Mouse (Mus musculus): ENCODE measurements at regions not wholly inside any gene's neighbourhood (a gene's known extent, or its start where the extent isn't known, plus 50 kb on each side); places are given as distances from the start of the nearest gene placed in this dataset.

DNA sequence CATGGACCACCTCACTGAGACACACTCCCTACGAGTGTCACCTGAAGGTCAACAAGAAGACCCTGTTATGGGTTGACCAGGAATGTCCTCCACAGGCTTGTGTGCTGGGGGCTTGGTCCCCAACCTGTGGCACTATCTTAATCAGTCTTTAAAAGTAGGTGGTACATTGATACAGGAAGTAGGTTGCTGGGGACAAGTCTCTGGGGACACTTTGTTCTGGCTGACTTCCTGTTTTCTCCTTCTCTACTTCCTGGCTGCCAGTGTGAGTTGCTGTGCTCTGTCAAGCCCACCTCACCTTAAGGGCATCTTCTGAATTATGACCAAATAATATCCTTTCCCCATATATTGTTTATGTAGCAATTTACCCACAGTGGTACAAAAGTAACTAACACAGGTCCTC is 96.1 kb downstream of the Cct6b start:
- ATAC-seq (no peak), DNase-seq (ENCODE audit: low spot score) (no peak)
- H3K9me3 ChIP-seq (ENCODE audit: low read length) = no peaks in the 10 kb centered on the region
- no peak overlapping the region for H3K27ac ChIP-seq (ENCODE audit: low read length)
- no peaks in the 10 kb centered on the region for H3K36me3 ChIP-seq (ENCODE audit: insufficient read depth, low read length)
- no peak overlapping the region for H3K4me2 ChIP-seq (replicated peaks; ENCODE audit: low read depth, low read length)
- no peak overlapping the region for H3K9ac ChIP-seq (replicated peaks; ENCODE audit: low read depth)
- TF ChIP-seq CTCF (IDR thresholded peaks at IDR 0.05) = no peak
- no peak for TF ChIP-seq EP300 (IDR thresholded peaks at IDR 0.05)
- 72% methylated on average over 1 of the region's 1 CpGs for WGBS
- H3K4me3 ChIP-seq (ENCODE audit: low read depth, low read length) = no peak overlapping the region
- no peaks in the 10 kb centered on the region for H3K27me3 ChIP-seq (replicated peaks; ENCODE audit: insufficient read depth, low read length)
- H3K4me1 ChIP-seq (ENCODE audit: insufficient read depth, low read depth, low read length) = no peaks in the 10 kb centered on the region

DNA sequence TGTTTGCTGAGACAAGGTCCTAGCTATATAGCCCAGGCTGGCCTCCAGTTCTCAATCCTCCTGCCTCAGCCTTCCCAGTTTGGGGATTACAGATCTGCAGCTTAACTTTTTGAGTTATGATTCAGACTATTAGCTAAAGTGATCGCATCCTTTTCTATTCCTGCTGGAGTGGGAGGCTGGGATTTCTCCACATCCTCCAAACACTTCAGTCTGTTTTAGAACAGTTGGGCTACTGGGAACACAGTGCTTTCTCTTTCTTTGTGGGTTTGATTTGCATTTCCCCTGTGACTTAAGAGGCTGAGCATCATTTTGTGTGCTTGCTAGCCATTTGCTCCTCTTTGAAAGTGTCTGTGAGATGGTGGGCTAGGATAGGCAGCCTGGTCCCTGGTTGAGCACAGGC is 100.0 kb downstream of the Cct6b start:
- Histone ChIP-seq H3K36me3 (ENCODE audit: insufficient read depth, low read length) (no peaks in the 10 kb centered on the region), H3K4me3 (ENCODE audit: low read depth, low read length) (no peak overlapping the region), H3K27me3 (replicated peaks; ENCODE audit: insufficient read depth, low read length) (no peaks in the 10 kb centered on the region), H3K9ac (replicated peaks; ENCODE audit: low read depth) (no peak overlapping the region), H3K9me3 (ENCODE audit: low read length) (no peaks in the 10 kb centered on the region), H3K27ac (ENCODE audit: low read length) (no peak overlapping the region), H3K4me2 (replicated peaks; ENCODE audit: low read depth, low read length) (no peak overlapping the region), H3K4me1 (ENCODE audit: insufficient read depth, low read depth, low read length) (no peaks in the 10 kb centered on the region)
- 91% methylated on average over 1 of the region's 1 CpGs for WGBS
- TF ChIP-seq EP300 (IDR thresholded peaks at IDR 0.05) = no peak
- TF ChIP-seq CTCF (IDR thresholded peaks at IDR 0.05) = no peak
- ATAC-seq (no peak), DNase-seq (ENCODE audit: low spot score) (no peak)

DNA sequence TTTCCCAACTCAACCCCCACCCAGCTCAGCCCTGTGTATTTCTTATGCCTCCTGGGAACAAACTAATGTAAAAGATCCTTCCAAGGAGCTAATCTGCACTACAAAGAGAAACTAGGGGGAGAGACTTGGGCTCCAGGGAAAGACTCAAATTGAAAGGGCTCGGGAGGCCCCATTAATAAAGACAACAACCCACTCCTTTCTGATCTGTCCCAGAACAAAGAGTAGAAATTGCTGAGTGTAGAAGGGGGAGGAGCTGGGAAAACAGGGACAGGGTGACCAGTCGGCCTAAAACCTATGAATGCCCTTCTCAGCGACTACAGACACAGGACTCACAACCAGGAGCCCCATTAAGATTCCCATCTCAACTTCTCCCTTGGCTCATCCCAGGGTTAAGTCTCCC is 102.0 kb downstream of the Cct6b start:
- no peak overlapping the region for H3K4me2 ChIP-seq (replicated peaks; ENCODE audit: low read depth, low read length)
- no peak overlapping the region for H3K9ac ChIP-seq (replicated peaks; ENCODE audit: low read depth)
- no peak overlapping the region for H3K27ac ChIP-seq (ENCODE audit: low read length)
- DNase-seq (ENCODE audit: low spot score) (no peak), ATAC-seq (no peak)
- no peaks in the 10 kb centered on the region for H3K4me1 ChIP-seq (ENCODE audit: insufficient read depth, low read depth, low read length)
- no peaks in the 10 kb centered on the region for H3K36me3 ChIP-seq (ENCODE audit: insufficient read depth, low read length)
- H3K27me3 ChIP-seq (replicated peaks; ENCODE audit: insufficient read depth, low read length) = no peaks in the 10 kb centered on the region
- 25% methylated on average over 3 of the region's 3 CpGs for WGBS
- no peak for TF ChIP-seq CTCF (IDR thresholded peaks at IDR 0.05)
- no peak for TF ChIP-seq EP300 (IDR thresholded peaks at IDR 0.05)
- H3K9me3 ChIP-seq (ENCODE audit: low read length) = no peaks in the 10 kb centered on the region
- H3K4me3 ChIP-seq (ENCODE audit: low read depth, low read length) = no peak overlapping the region

DNA sequence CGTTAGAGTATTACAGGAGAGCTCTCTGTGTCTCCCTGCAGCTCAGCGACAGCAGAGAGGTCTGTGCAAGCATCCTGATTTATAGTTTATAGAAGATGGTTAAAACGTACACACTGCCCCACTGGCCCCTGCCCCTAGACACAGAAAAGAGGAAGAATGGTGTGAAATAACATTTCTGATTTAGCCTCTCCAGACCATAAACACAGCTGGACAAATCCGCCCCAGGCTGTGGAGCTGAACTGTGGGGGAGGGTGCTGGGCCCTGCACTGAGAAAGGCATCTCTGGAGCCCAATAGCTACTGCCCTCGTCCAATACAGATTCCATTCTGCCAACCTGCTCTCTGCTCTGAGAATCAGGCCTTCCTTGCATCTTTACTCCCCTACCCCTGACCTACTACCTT is 112.4 kb downstream of the Cct6b start:
- Histone ChIP-seq H3K9ac (replicated peaks; ENCODE audit: low read depth) (no peak overlapping the region), H3K27me3 (replicated peaks; ENCODE audit: insufficient read depth, low read length) (no peaks in the 10 kb centered on the region), H3K9me3 (ENCODE audit: low read length) (no peaks in the 10 kb centered on the region), H3K4me3 (ENCODE audit: low read depth, low read length) (no peak overlapping the region), H3K36me3 (ENCODE audit: insufficient read depth, low read length) (no peaks in the 10 kb centered on the region), H3K4me2 (replicated peaks; ENCODE audit: low read depth, low read length) (no peak overlapping the region), H3K4me1 (ENCODE audit: insufficient read depth, low read depth, low read length) (no peaks in the 10 kb centered on the region), H3K27ac (ENCODE audit: low read length) (no peak overlapping the region)
- 21% methylated on average over 5 of the region's 5 CpGs for WGBS
- DNase-seq (ENCODE audit: low spot score) (no peak), ATAC-seq (no peak)
- no peak for TF ChIP-seq EP300 (IDR thresholded peaks at IDR 0.05)
- TF ChIP-seq CTCF (IDR thresholded peaks at IDR 0.05) = no peak

DNA sequence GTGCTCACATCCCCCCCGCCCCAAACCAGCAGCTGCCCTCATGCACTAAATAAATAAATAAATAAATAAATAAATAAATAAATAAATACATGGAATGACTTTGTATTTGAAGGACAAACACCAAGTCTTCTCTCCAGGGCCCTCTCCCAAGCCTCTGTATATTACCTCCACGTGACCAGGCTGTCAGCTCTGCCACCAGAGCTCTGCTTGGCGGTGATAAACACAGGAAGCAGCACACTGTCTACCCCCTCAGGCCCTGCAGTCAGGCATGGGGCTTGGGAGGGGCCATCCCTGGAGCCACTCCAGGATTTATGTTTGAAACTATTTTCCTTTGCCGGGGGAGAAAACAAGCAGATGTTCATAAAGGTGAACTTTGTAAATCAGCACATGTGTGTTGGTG is 125.6 kb downstream of the Cct6b start:
- WGBS = 27% methylated on average over 4 of the region's 4 CpGs
- ATAC-seq = no peak

DNA sequence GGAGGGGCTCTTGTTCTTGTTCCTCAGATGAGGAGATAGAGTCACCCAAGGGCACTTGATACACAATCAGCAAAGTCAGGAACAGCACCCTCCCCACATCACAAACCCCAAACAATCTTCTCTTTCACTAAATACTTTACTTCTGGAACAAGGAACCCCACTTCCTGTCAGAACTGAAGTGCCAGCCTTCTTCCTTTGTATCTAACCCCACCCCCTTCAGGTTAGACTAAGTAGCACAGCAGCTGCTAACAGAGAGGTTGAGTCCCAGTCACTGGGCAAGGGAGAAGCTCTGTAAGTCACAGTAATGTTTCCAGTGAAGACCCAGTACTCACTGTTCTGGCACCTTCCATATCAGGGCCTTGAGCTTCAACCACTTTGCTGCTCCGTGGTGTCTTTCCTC is 131.9 kb downstream of the Cct6b start:
- H3K4me3 ChIP-seq (ENCODE audit: low read depth, low read length) = no peak overlapping the region
- no peaks in the 10 kb centered on the region for H3K9me3 ChIP-seq (ENCODE audit: low read length)
- no peak for ATAC-seq
- no peak overlapping the region for H3K4me2 ChIP-seq (replicated peaks; ENCODE audit: low read depth, low read length)
- 76% methylated on average over 1 of the region's 1 CpGs for WGBS
- no peak overlapping the region for H3K9ac ChIP-seq (replicated peaks; ENCODE audit: low read depth)
- no peaks in the 10 kb centered on the region for H3K27me3 ChIP-seq (replicated peaks; ENCODE audit: insufficient read depth, low read length)
- no peaks in the 10 kb centered on the region for H3K4me1 ChIP-seq (ENCODE audit: insufficient read depth, low read depth, low read length)
- DNase-seq (ENCODE audit: low spot score) = no peak
- TF ChIP-seq CTCF (IDR thresholded peaks at IDR 0.05) = no peak
- no peak for TF ChIP-seq EP300 (IDR thresholded peaks at IDR 0.05)
- H3K27ac ChIP-seq (ENCODE audit: low read length) = no peak overlapping the region
- H3K36me3 ChIP-seq (ENCODE audit: insufficient read depth, low read length) = no peaks in the 10 kb centered on the region

More for the DNA sequence above, 125.6 kb downstream of the Cct6b start:
- Histone ChIP-seq H3K27me3 (replicated peaks; ENCODE audit: insufficient read depth, low read length) (no peaks in the 10 kb centered on the region), H3K27ac (ENCODE audit: low read length) (no peak overlapping the region), H3K9me3 (ENCODE audit: low read length) (no peaks in the 10 kb centered on the region), H3K36me3 (ENCODE audit: insufficient read depth, low read length) (no peaks in the 10 kb centered on the region), H3K4me1 (ENCODE audit: insufficient read depth, low read depth, low read length) (no peaks in the 10 kb centered on the region), H3K4me3 (ENCODE audit: low read depth, low read length) (no peak overlapping the region), H3K4me2 (replicated peaks; ENCODE audit: low read depth, low read length) (no peak overlapping the region), H3K9ac (replicated peaks; ENCODE audit: low read depth) (no peak overlapping the region)
- TF ChIP-seq CTCF (IDR thresholded peaks at IDR 0.05) = no peak
- TF ChIP-seq EP300 (IDR thresholded peaks at IDR 0.05) = no peak
- DNase-seq (ENCODE audit: low spot score) = no peak

DNA sequence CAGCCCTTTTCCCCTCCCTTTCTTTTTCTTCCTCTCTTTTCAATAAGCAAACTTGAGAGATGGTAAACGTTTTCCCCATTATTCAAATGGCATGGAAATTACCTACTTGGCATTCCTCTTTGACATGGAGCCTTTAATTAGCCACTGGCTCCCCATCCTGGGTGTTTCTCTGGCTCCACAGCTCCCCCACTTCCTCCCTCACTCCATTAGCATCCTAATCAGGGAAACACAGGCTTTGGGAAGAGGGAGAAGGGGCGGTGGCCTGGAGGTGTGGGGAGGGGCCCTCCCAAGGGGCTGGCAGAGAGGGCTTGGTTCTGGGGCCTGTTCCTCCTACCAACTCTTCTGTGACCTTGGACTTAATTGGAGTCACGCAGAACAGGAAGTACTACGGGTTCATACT is 132.7 kb downstream of the Cct6b start:
- Histone ChIP-seq H3K4me3 (ENCODE audit: low read depth, low read length) (no peak overlapping the region), H3K9me3 (ENCODE audit: low read length) (no peaks in the 10 kb centered on the region), H3K27me3 (replicated peaks; ENCODE audit: insufficient read depth, low read length) (no peaks in the 10 kb centered on the region), H3K36me3 (ENCODE audit: insufficient read depth, low read length) (no peaks in the 10 kb centered on the region), H3K9ac (replicated peaks; ENCODE audit: low read depth) (no peak overlapping the region), H3K4me2 (replicated peaks; ENCODE audit: low read depth, low read length) (no peak overlapping the region), H3K27ac (ENCODE audit: low read length) (no peak overlapping the region), H3K4me1 (ENCODE audit: insufficient read depth, low read depth, low read length) (no peaks in the 10 kb centered on the region)
- WGBS = 31% methylated on average over 4 of the region's 4 CpGs
- DNase-seq (ENCODE audit: low spot score) = no peak
- ATAC-seq = no peak
- no peak for TF ChIP-seq EP300 (IDR thresholded peaks at IDR 0.05)
- no peak for TF ChIP-seq CTCF (IDR thresholded peaks at IDR 0.05)

Data from lung, postnatal 0 days (tissue).